Mouse (Mus musculus) lung, postnatal 0 days (tissue): ENCODE measurements at regions not wholly inside any gene's neighbourhood (a gene's known extent, or its start where the extent isn't known, plus 50 kb on each side); places are given as distances from the start of the nearest gene placed in this dataset.

Source experiments
- CTCF ChIP-seq: IDR thresholded peaks from 2 replicates; pipeline ENCODE4 v1.5.1; 2016; ENCODE audit warnings: antibody characterized with exemption, mild to moderate bottlenecking
- EP300 ChIP-seq: IDR thresholded peaks from 2 replicates; pipeline ENCODE4 v1.6.1; 2016; ENCODE audit warnings: antibody characterized with exemption, mild to moderate bottlenecking, control low read depth

DNA sequence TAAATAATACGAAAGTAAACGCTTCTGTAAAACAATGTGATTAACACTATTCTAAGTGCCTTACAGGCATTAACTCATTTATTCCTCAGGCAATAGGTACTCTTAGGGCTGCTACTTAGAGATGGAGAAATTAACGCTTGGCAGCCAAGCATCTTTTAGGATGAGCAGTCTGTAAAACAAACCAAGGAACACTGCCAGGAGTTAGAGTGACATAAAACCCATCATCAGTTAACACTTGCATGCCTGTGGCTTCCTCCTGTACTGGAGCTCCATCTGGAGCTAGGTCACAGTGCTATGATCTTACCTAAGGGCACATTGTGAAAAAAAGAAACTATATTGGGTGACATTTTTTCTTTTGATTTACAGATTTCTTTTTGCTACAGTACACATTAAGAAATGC is 209.4 kb upstream of the Zfp770 start:
- no peak for TF ChIP-seq CTCF
- no peak for TF ChIP-seq EP300
